Mouse (Mus musculus) thymus, adult 2 months (tissue): Measurements from ENCODE around the gene Pdss2. TPM values are rescaled to one million over a fixed set of nuclear protein-coding genes. Genes with fewer than 3 reads are reported as not detected.
"Not testable (repeated sequence)": the region's sequence is repeated elsewhere in the genome, so short reads cannot be mapped to it uniquely, and the experiment has no call there.

Experiments used
- DNase-seq: peaks from one replicate; pipeline ENCODE4 v3.0.0; 2021
- H3K27ac ChIP-seq: fragments of 200-500 bp; 2 replicates; pipeline ENCODE4 v1.5.1; 2012; ENCODE audit warnings: low read length, control low read depth; ENCODE audit not compliant: control insufficient read depth, insufficient read depth
- H3K27me3 ChIP-seq: fragments of 200-500 bp; 2 replicates; pipeline ENCODE4 v1.6.1; 2012; ENCODE audit warnings: mild to moderate bottlenecking, low read length, moderate library complexity, mixed read lengths; ENCODE audit not compliant: control insufficient read depth, insufficient read depth
- H3K36me3 ChIP-seq: fragments of 200-500 bp; 2 replicates; pipeline ENCODE4 v1.6.1; 2012; ENCODE audit warnings: mild to moderate bottlenecking, low read length, moderate library complexity; ENCODE audit not compliant: control insufficient read depth, insufficient read depth
- H3K4me1 ChIP-seq: fragments of 200-500 bp; replicated peaks from 2 replicates; pipeline ENCODE4 v1.6.1; 2012; ENCODE audit warnings: low read length; ENCODE audit not compliant: control insufficient read depth, insufficient read depth
- H3K4me3 ChIP-seq: fragments of 200-500 bp; 2 replicates; pipeline ENCODE4 v1.5.1; 2012; ENCODE audit warnings: mild to moderate bottlenecking, low read length, control low read depth, moderate library complexity; ENCODE audit not compliant: control insufficient read depth, insufficient read depth
- CTCF ChIP-seq: fragments of 200-500 bp; IDR thresholded peaks from 2 replicates; pipeline ENCODE4 v1.5.1; 2012; ENCODE audit warnings: mild to moderate bottlenecking, control low read depth, low read length, moderate library complexity, borderline replicate concordance; ENCODE audit not compliant: control insufficient read depth, poor library complexity, insufficient read depth; ENCODE audit errors: extremely low read depth
- POLR2A ChIP-seq: fragments of 200-500 bp; IDR thresholded peaks from 2 replicates; pipeline ENCODE4 v1.6.1; 2012; ENCODE audit warnings: mild to moderate bottlenecking, low read length, control low read depth, moderate library complexity; ENCODE audit not compliant: control insufficient read depth, poor library complexity, insufficient read depth; ENCODE audit errors: extremely low read depth
- WGBS: fragments of 180-500 bp; shearing (Covaris S2); methylation state at CpG from one replicate; pipeline ENCODE4 v1.1.7; 2018; 5-methylcytosine and 5-hydroxymethylcytosine counted together
- polyA plus RNA-seq: library from polyadenylated mRNA; depleted of rRNA; stranded (reverse); fragments of >200 nt; gene quantifications from 2 replicates; pipeline ENCODE4 v1.2.3, GENCODE M21; 2012

Gene Pdss2
- polyA plus RNA-seq, 1 experiment = 10.5 TPM

- Histone ChIP-seq H3K4me3 (no peak overlapping the region), H3K36me3 (no peaks in the 10 kb centered on the region), H3K4me1 (no peaks in the 10 kb centered on the region), H3K27me3 (no peaks in the 10 kb centered on the region), H3K27ac (no peak overlapping the region)
- no peak for TF ChIP-seq CTCF
- no peak for TF ChIP-seq POLR2A
- WGBS = 96% methylated on average over 5 of the region's 5 CpGs
- DNase-seq = no peak
These were observed 14.7 kb downstream of the Pdss2 start for GRCm38 (mm10) chr10:43235758-43236669.

GRCm38 (mm10) chr10:43242215-43242614 lies 20.9 kb downstream of the Pdss2 start:
- 99% methylated on average over 8 of the region's 8 CpGs for WGBS
- Histone ChIP-seq H3K36me3 (no peaks in the 10 kb centered on the region), H3K27me3 (no peaks in the 10 kb centered on the region), H3K27ac (no peak overlapping the region), H3K4me3 (no peak overlapping the region), H3K4me1 (peaks cover 2% of the 10 kb centered on the region)
- TF ChIP-seq CTCF = no peak
- no peak for TF ChIP-seq POLR2A
- no peak for DNase-seq

GRCm38 (mm10) chr10:43244262-43244806 lies 23.0 kb downstream of the Pdss2 start:
- no peak for DNase-seq
- 35% methylated on average over 3 of the region's 3 CpGs for WGBS
- Histone ChIP-seq H3K4me3 (no peak overlapping the region), H3K27me3 (no peaks in the 10 kb centered on the region), H3K4me1 (peaks cover 2% of the 10 kb centered on the region), H3K36me3 (no peaks in the 10 kb centered on the region), H3K27ac (no peak overlapping the region)
- TF ChIP-seq POLR2A = no peak
- no peak for TF ChIP-seq CTCF

GRCm38 (mm10) chr10:43245461-43246200 lies 24.3 kb downstream of the Pdss2 start:
- Histone ChIP-seq H3K4me1 (peaks cover 2% of the 10 kb centered on the region), H3K36me3 (no peaks in the 10 kb centered on the region), H3K27ac (no peak overlapping the region), H3K4me3 (no peak overlapping the region), H3K27me3 (no peaks in the 10 kb centered on the region)
- 96% methylated on average over 17 of the region's 17 CpGs for WGBS
- no peak for TF ChIP-seq CTCF
- TF ChIP-seq POLR2A = no peak
- no peak for DNase-seq

- no peak for TF ChIP-seq CTCF
- TF ChIP-seq POLR2A = no peak
- 93% methylated on average over 5 of the region's 5 CpGs for WGBS
- Histone ChIP-seq H3K4me1 (peaks cover 2% of the 10 kb centered on the region), H3K27me3 (no peaks in the 10 kb centered on the region), H3K27ac (no peak overlapping the region), H3K36me3 (no peaks in the 10 kb centered on the region), H3K4me3 (no peak overlapping the region)
- DNase-seq = no peak
These were observed 26.7 kb downstream of the Pdss2 start for GRCm38 (mm10) chr10:43247994-43248393.

GRCm38 (mm10) chr10:43252324-43252723 lies 31.0 kb downstream of the Pdss2 start:
- no peak overlapping the region for H3K4me3 ChIP-seq
- no peaks in the 10 kb centered on the region for H3K36me3 ChIP-seq
- no peak overlapping the region for H3K27ac ChIP-seq
- no peak for DNase-seq
- H3K4me1 ChIP-seq = no peaks in the 10 kb centered on the region
- 90% methylated on average over 4 of the region's 4 CpGs for WGBS
- TF ChIP-seq POLR2A (no peak), CTCF (no peak)
- no peaks in the 10 kb centered on the region for H3K27me3 ChIP-seq

- H3K4me3 ChIP-seq, H3K27me3 ChIP-seq, H3K36me3 ChIP-seq, H3K27ac ChIP-seq, H3K4me1 ChIP-seq, DNase-seq: not testable (repeated sequence)
- WGBS = no CpG with 5 or more reads among the region's 1 CpGs
These were observed 35.7 kb downstream of the Pdss2 start for GRCm38 (mm10) chr10:43256965-43257364.

GRCm38 (mm10) chr10:43257500-43257899 lies 36.2 kb downstream of the Pdss2 start:
- H3K27ac ChIP-seq = not testable (repeated sequence)
- 78% methylated on average over 8 of the region's 8 CpGs for WGBS

More at GRCm38 (mm10) chr10:43257500-43257899, 36.2 kb downstream of the Pdss2 start:
- not testable (repeated sequence) for H3K36me3 ChIP-seq, H3K27me3 ChIP-seq, DNase-seq, H3K4me3 ChIP-seq, H3K4me1 ChIP-seq
